Mouse (Mus musculus) gastrocnemius, adult 18-20 months (tissue): ENCODE data around the gene Swsap1. TPM values are rescaled to one million over a fixed set of nuclear protein-coding genes. Genes with fewer than 3 reads are reported as not detected.

ENCODE experiments used
- DNase-seq: peaks from one replicate; pipeline ENCODE4 v3.0.0; 2021; ENCODE audit warnings: low spot score
- long read RNA-seq, 2 experiments: library from polyadenylated mRNA; stranded (forward); transcript quantifications; one replicate each; pipeline ENCODE4 v2.0.0; 2021
- total RNA-seq, 2 experiments: library from RNA; stranded (reverse); gene quantifications; 2 replicates each; pipeline ENCODE4 v1.2.3; 2021

The Swsap1 gene
- 1 to 10 TPM; 2.1 to 2.3 TPM for total RNA-seq
- long read RNA-seq, experiment 1, transcript Swsap1-201 (2 exons, 1,838 nt), result major isoform, 6 of 7 reads
- long read RNA-seq, experiment 1, partial matches to known transcripts, result 0 of 7 reads
- long read RNA-seq, experiment 1, other reads (novel, unspliced or antisense), result 1 of 7 reads
- long read RNA-seq, experiment 2, partial matches to known transcripts, result 0 of 4 reads
- long read RNA-seq, experiment 2, other reads (novel, unspliced or antisense), result 0 of 4 reads

DNA sequence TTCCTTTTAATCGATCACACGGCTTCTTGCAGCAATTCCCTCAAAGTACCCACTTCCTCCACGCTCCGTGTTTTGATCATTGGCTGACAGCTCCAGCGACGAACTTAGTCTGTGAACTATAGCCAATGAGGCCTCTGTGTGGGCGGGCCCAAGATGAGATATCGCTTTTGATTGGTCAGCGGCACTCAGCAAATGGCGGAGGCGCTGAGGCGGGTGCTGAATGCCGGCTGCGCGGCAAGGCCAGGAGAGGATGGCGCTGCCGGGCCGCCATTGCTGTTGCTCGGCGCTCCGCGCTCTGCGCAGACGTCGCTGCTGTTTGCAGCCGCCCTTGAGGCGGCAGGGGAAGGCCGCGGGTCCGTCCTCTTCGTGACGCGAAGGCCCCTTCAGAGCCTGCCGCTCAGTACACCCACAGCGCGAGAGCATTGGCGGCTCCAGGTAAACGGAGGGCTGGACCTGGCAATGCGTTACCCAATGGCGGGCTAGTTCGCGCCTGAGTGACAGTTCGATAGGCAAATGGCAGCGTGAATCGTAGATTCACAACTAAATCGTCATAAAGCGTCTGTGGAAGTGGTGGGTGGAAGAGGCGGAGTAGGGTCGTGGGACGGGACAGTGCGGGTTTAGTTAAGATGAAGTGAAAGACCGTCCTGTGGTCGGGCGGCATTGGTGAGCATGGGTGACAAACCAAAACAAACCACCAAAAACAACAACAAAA is at the start of gene Swsap1:
Gene Swsap1, plus strand, starts transcription at position 186 of the 712 bp plus-strand sequence.
- DNase-seq, result peak; percentile 99

GRCm38 (mm10) chr9:21908216-21908615 is 47.3 kb upstream of the Swsap1 start:
- DNase-seq, result no peak

- no peak for DNase-seq
These were observed 45.9 kb upstream of the Swsap1 start for GRCm38 (mm10) chr9:21909474-21910223.

- DNase-seq, result no peak
These were observed 38.6 kb upstream of the Swsap1 start for GRCm38 (mm10) chr9:21916851-21917492.

GRCm38 (mm10) chr9:21917493-21918034 is 38.0 kb upstream of the Swsap1 start:
- no peak for DNase-seq

GRCm38 (mm10) chr9:21918035-21918592 is 37.4 kb upstream of the Swsap1 start, which contains the start of gene Rab3d:
Gene Rab3d (minus strand): TSS chr9:21918192.
- peak; percentile 91 for DNase-seq

GRCm38 (mm10) chr9:21918692-21919384 is 36.7 kb upstream of the Swsap1 start:
- DNase-seq, result no peak

DNA sequence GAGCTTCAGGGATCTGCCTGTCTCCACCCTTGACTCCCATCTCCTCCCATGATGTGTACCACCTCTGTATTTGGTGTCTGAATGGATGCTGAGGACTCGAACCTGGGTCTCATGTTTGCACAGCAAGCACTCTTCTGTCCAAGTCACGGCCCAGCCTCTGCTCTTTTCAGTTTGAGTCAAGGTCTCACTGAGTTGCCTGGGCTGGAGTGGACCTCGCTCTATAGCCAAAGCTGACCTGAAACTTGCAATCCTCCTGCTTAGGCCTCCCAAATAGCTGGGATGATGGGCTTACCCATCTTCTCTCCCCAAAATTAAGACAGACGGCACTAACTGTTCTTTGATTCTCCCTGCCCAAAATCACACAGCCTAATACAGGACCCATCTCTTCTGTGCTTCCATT is 32.5 kb upstream of the Swsap1 start:
- DNase-seq, result no peak

DNA sequence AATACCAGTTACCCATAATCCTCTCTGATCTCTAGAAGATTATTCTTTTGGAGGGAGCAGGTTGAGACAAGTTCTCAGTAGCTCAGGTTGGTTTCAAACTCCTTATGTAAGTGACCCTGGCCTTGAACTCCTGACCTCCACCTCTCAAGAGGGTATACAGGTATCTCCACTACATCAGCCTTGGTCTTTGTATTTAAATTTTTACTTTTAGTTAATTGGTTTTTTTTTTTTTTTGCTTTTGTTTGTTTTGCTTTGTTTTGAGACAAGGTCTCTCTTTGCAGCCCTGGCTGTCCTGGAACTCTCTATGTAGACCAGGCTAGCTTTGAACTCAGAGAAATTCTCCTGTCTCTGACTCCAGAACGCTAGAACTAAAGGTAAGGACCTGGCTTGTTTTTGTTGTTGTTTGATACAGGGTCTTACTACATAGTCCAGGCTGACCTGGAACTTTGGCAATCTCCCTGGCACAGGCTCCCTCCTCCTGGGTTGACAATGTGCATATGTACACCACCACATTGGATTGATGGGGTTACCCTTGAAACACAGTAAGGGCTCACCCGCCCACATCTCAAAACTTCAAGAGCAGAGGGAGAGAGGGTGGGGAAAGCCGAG is 32.0 kb upstream of the Swsap1 start:
- no peak for DNase-seq

- peak; percentile 91 for DNase-seq
These were observed 31.5 kb upstream of the Swsap1 start for GRCm38 (mm10) chr9:21924099-21924493.

DNA sequence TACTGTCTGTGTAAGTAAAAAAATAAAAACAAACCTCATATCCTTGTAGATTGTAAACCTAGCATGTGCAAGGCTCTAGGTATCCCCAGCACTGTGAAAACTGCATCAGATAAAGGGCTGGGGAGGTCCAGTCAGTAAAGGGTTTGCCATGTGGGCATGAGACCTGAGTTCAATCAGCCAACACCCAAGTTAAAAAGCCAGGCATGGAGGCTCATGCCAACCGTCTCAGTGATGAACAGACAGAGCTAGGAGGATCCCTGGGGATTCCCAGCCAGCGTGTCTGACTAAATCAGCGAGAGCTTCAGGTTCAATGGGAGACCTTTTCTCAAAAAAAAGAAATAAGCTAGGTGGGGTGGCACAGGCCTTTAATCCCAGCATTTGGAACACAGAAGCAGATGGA is 30.5 kb upstream of the Swsap1 start:
- no peak for DNase-seq

GRCm38 (mm10) chr9:21925506-21925905 is 30.0 kb upstream of the Swsap1 start:
- no peak for DNase-seq

- DNase-seq, result no peak
These were observed 29.4 kb upstream of the Swsap1 start for GRCm38 (mm10) chr9:21926155-21926554.

- DNase-seq, result no peak
These were observed 28.8 kb upstream of the Swsap1 start for GRCm38 (mm10) chr9:21926784-21927183.

GRCm38 (mm10) chr9:21927208-21927753 is 28.3 kb upstream of the Swsap1 start, which contains the start of the genes Ccdc159 and Tmem205:
Gene Ccdc159 (plus strand): TSS chr9:21927471.
Gene Tmem205 (minus strand): TSS chr9:21927556.
- peak; percentile 92 for DNase-seq

DNA sequence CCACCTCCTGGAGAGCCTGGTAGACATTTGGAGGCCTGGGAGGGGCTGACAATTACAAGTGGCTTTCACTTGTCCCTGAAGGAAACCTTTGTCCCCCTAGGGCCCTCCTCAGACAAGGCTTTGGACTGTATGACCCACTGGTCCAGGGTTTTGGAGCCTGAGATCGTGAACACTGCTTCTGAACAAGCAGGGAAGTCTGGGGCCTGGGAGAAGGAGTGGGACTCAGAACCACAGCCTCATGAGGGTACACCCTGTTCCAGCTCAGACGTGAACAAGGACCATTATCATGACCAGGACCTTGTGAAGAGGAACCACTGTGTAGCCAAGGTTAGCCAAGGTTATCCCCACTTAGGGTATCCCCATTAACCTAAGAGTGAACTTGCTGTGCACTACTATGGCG is 26.3 kb upstream of the Swsap1 start:
- DNase-seq, result no peak

DNA sequence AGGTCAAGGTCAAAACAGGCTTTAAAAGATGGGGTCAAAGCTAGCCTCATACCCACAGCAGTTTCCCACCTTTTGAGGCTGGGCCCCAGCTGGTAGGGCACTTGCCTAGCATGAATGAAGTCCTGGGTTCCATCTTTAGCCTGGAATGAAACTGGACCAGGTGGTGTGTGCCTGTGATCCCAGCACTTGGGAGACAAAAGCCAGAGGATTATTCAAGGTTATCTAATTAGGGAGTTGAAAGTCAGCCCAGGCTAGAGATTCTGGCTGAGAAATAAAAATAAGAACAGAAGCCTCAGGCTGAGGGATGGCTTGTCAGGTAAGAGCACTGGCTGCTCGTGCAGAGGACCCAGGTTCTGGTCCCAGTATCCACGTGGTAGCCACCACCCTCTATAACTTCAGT is 23.5 kb upstream of the Swsap1 start:
- DNase-seq, result no peak

DNA sequence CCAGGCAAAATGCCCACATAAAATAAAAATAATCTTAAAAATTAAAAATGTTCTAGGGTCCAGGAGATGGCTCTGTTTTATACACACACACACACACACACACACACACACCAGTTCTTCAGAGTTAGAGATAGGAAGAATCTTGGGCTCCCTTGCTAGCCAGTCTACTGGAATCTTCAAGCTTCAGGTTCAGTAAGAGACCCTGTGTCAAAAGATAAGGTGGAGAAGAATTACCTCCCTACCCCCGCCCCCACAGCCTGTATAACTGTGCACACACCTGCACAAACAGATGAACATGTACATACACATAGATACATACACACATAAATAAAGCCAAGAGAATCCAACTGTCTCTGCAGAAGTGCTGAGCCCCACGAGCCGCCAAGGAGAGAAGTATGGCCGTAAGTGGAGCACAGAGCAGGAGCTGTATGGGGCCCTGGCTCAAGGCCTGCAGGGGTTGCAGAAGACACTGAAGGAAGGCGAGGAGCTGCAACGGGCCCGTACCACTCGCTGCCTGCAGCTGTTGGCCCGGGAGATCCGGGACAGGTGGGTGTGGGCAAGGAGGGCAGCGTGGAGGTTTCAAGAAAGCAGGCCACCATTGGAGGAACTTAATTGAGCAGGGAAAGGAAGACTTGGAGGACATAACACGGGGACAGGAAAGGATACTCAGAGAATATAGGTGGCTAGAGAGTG is 23.0 kb upstream of the Swsap1 start:
- DNase-seq, result no peak

DNA sequence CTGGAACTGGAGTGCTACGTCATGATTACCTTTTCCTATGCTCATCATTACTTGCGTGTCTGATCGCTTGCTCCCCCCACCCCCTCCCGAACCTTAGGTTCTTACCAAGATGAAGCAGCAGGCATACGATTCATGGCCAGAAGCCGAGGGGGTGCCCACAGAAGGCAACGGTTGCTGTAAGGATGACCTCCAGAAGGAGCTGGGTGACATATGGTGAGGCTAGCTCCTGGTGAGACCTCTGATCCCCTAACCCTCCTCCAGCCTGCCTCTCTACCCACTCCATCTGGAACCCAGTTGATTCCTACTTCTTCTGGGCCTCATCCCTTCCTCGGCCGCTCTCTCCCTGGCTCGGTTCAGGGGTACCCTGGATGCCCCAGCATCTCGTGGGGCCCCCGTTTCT is 21.5 kb upstream of the Swsap1 start:
- DNase-seq, result no peak
